Mouse (Mus musculus) limb, embryonic 12.5 days (tissue): ENCODE measurements around the gene Mif. TPM values are rescaled to one million over a fixed set of nuclear protein-coding genes. Genes with fewer than 3 reads are reported as not detected.

ENCODE experiments used
- ATAC-seq: fragments of 200-750 bp; cut with Nextera tagmentation; 2 replicates; pipeline ENCODE4 v1.8.0; 2017; ENCODE audit warnings: low read depth, moderate TSS enrichment; ENCODE audit not compliant: insufficient number of reproducible peaks, insufficient read depth, low FRiP score, low TSS enrichment
- H3K27ac ChIP-seq: fragments of 300-500 bp; sonication (generic); 2 replicates; pipeline ENCODE4 v1.5.1; 2016; ENCODE audit warnings: mild to moderate bottlenecking, moderate library complexity
- H3K27me3 ChIP-seq: fragments of 300-500 bp; sonication (generic); 2 replicates; pipeline ENCODE4 v1.6.1; 2016; ENCODE audit warnings: mild to moderate bottlenecking, moderate library complexity
- H3K36me3 ChIP-seq: fragments of 300-500 bp; sonication (generic); 2 replicates; pipeline ENCODE4 v1.6.1; 2016; ENCODE audit warnings: mild to moderate bottlenecking, moderate library complexity
- H3K4me1 ChIP-seq: fragments of 300-500 bp; sonication (generic); replicated peaks from 2 replicates; pipeline ENCODE4 v1.6.1; 2016
- H3K4me2 ChIP-seq: fragments of 300-500 bp; sonication (generic); 2 replicates; pipeline ENCODE4 v1.6.1; 2016; ENCODE audit warnings: mild to moderate bottlenecking, moderate library complexity
- H3K4me3 ChIP-seq: fragments of 300-500 bp; sonication (generic); replicated peaks from 2 replicates; pipeline ENCODE4 v1.5.1; 2016; ENCODE audit warnings: mild to moderate bottlenecking
- H3K9ac ChIP-seq: fragments of 300-500 bp; sonication (generic); replicated peaks from 2 replicates; pipeline ENCODE4 v1.6.1; 2016; ENCODE audit warnings: mild to moderate bottlenecking, moderate library complexity
- H3K9me3 ChIP-seq: fragments of 300-500 bp; sonication (generic); 2 replicates; pipeline ENCODE4 v1.6.1; 2016; ENCODE audit warnings: mild to moderate bottlenecking, moderate library complexity
- WGBS: fragments of 180-500 bp; shearing (Covaris S2); methylation state at CpG from one replicate; pipeline ENCODE4 v1.1.7; 2016; 5-methylcytosine and 5-hydroxymethylcytosine counted together
- polyA plus RNA-seq: library from polyadenylated mRNA; unstranded; fragments of >200 nt; fragmentation: Nextera tagmentation; extraction: Ambion mirVana; gene quantifications from 2 replicates; pipeline ENCODE4 v1.2.1, GENCODE M21; 2016

Mif gene
- polyA plus RNA-seq, 1 experiment from 2014 or later = 1,928 TPM

GRCm38 (mm10) chr10:75835307-75835706 is 24.7 kb downstream of the Mif start:
- 0% methylated on average over 10 of the region's 10 CpGs for WGBS
- no peak for ATAC-seq
- H3K4me1 ChIP-seq = peaks cover 39% of the 10 kb centered on the region

GRCm38 (mm10) chr10:75834721-75835120 is 25.3 kb downstream of the Mif start:
- 10% methylated on average over 9 of the region's 9 CpGs for WGBS
- Histone ChIP-seq H3K4me3 (peak overlapping the region; percentile 42), H3K36me3 (no peaks in the 10 kb centered on the region), H3K27me3 (peaks cover 24% of the 10 kb centered on the region), H3K4me1 (peaks cover 39% of the 10 kb centered on the region), H3K9me3 (no peaks in the 10 kb centered on the region), H3K27ac (0 out of 2 replicates have a peak overlapping the region, but pooled peaks have one; percentile 19), H3K9ac (peak overlapping the region; percentile 51), H3K4me2 (peak overlapping the region; percentile 69)
- ATAC-seq = no peak

More at GRCm38 (mm10) chr10:75835307-75835706, 24.7 kb downstream of the Mif start:
- Histone ChIP-seq H3K27me3 (peaks cover 24% of the 10 kb centered on the region), H3K36me3 (no peaks in the 10 kb centered on the region), H3K9ac (no peak overlapping the region), H3K4me2 (peak overlapping the region; percentile 69), H3K4me3 (peak overlapping the region; percentile 25), H3K27ac (no peak overlapping the region), H3K9me3 (no peaks in the 10 kb centered on the region)

- H3K4me1 ChIP-seq = peaks cover 39% of the 10 kb centered on the region
- peaks cover 24% of the 10 kb centered on the region for H3K27me3 ChIP-seq
- WGBS = under 1% methylated on average over 21 of the region's 21 CpGs
- H3K36me3 ChIP-seq = no peaks in the 10 kb centered on the region
- no peak; the same call in 1 of the 2 replicates for ATAC-seq
- peak overlapping the region; percentile 51 for H3K9ac ChIP-seq
- H3K4me2 ChIP-seq = peak overlapping the region; percentile 69
- no peaks in the 10 kb centered on the region for H3K9me3 ChIP-seq
- 0 out of 2 replicates have a peak overlapping the region, but pooled peaks have one; percentile 19 for H3K27ac ChIP-seq
- peak overlapping the region; percentile 42 for H3K4me3 ChIP-seq
Observed at GRCm38 (mm10) chr10:75834250-75834649, 25.8 kb downstream of the Mif start.

- no peak overlapping the region for H3K27ac ChIP-seq
- no peak for ATAC-seq
- no peaks in the 10 kb centered on the region for H3K36me3 ChIP-seq
- WGBS = 18% methylated on average over 21 of the region's 21 CpGs
- 0 out of 2 replicates have a peak overlapping the region, but pooled peaks have one; percentile 8 for H3K9ac ChIP-seq
- H3K4me2 ChIP-seq = peak overlapping the region; percentile 69
- peak overlapping the region; percentile 42 for H3K4me3 ChIP-seq
- no peaks in the 10 kb centered on the region for H3K9me3 ChIP-seq
- H3K4me1 ChIP-seq = peaks cover 37% of the 10 kb centered on the region
- H3K27me3 ChIP-seq = peaks cover 24% of the 10 kb centered on the region
Observed at GRCm38 (mm10) chr10:75833456-75834080, 26.5 kb downstream of the Mif start.

- Histone ChIP-seq H3K4me2 (no peak overlapping the region), H3K9ac (no peak overlapping the region), H3K9me3 (no peaks in the 10 kb centered on the region), H3K4me3 (no peak overlapping the region), H3K36me3 (no peaks in the 10 kb centered on the region), H3K27ac (no peak overlapping the region), H3K27me3 (peaks cover 24% of the 10 kb centered on the region), H3K4me1 (peaks cover 30% of the 10 kb centered on the region)
- 64% methylated on average over 13 of the region's 13 CpGs for WGBS
- no peak for ATAC-seq
Observed at GRCm38 (mm10) chr10:75832272-75832895, 27.7 kb downstream of the Mif start.

GRCm38 (mm10) chr10:75830275-75830670 is 29.8 kb downstream of the Mif start:
- Histone ChIP-seq H3K27me3 (peaks cover 24% of the 10 kb centered on the region), H3K9ac (no peak overlapping the region)

GRCm38 (mm10) chr10:75829529-75830274 is 30.3 kb downstream of the Mif start:
- WGBS = 65% methylated on average over 2 of the region's 2 CpGs

More at GRCm38 (mm10) chr10:75830275-75830670, 29.8 kb downstream of the Mif start:
- 82% methylated on average over 2 of the region's 2 CpGs for WGBS
- no peak for ATAC-seq
- Histone ChIP-seq H3K36me3 (no peaks in the 10 kb centered on the region), H3K27ac (no peak overlapping the region), H3K4me1 (peaks cover 15% of the 10 kb centered on the region), H3K4me3 (no peak overlapping the region), H3K9me3 (no peaks in the 10 kb centered on the region), H3K4me2 (no peak overlapping the region)

GRCm38 (mm10) chr10:75828500-75828931 is 31.5 kb downstream of the Mif start:
- Histone ChIP-seq H3K36me3 (no peaks in the 10 kb centered on the region), H3K27ac (no peak overlapping the region), H3K4me1 (peaks cover 3% of the 10 kb centered on the region; the same call in 1 of the 2 replicates)

More at GRCm38 (mm10) chr10:75829529-75830274, 30.3 kb downstream of the Mif start:
- ATAC-seq = no peak
- Histone ChIP-seq H3K27ac (no peak overlapping the region), H3K9ac (no peak overlapping the region), H3K9me3 (no peaks in the 10 kb centered on the region), H3K36me3 (no peaks in the 10 kb centered on the region), H3K27me3 (peaks cover 24% of the 10 kb centered on the region), H3K4me1 (peaks cover 12% of the 10 kb centered on the region; the same call in 1 of the 2 replicates), H3K4me3 (no peak overlapping the region), H3K4me2 (no peak overlapping the region)

GRCm38 (mm10) chr10:75827668-75828360 is 32.2 kb downstream of the Mif start:
- no peak for ATAC-seq
- Histone ChIP-seq H3K9me3 (no peaks in the 10 kb centered on the region), H3K4me1 (no peaks in the 10 kb centered on the region), H3K36me3 (no peaks in the 10 kb centered on the region), H3K4me2 (no peak overlapping the region), H3K27me3 (peaks cover 7% of the 10 kb centered on the region), H3K9ac (no peak overlapping the region), H3K4me3 (no peak overlapping the region), H3K27ac (no peak overlapping the region)
- WGBS = 91% methylated on average over 4 of the region's 4 CpGs

More at GRCm38 (mm10) chr10:75828500-75828931, 31.5 kb downstream of the Mif start:
- Histone ChIP-seq H3K27me3 (peaks cover 13% of the 10 kb centered on the region), H3K4me2 (no peak overlapping the region), H3K9ac (no peak overlapping the region), H3K4me3 (no peak overlapping the region), H3K9me3 (no peaks in the 10 kb centered on the region)
- no peak for ATAC-seq

- H3K27ac ChIP-seq = no peak overlapping the region
- WGBS = 87% methylated on average over 4 of the region's 4 CpGs
- no peak overlapping the region for H3K9ac ChIP-seq
- no peaks in the 10 kb centered on the region for H3K36me3 ChIP-seq
- no peak for ATAC-seq
- H3K27me3 ChIP-seq = no peaks in the 10 kb centered on the region
- H3K9me3 ChIP-seq = no peaks in the 10 kb centered on the region
- H3K4me2 ChIP-seq = no peak overlapping the region
- H3K4me3 ChIP-seq = no peak overlapping the region
- no peaks in the 10 kb centered on the region for H3K4me1 ChIP-seq
Observed at GRCm38 (mm10) chr10:75824530-75824929, 35.5 kb downstream of the Mif start.
